Mouse (Mus musculus) liver, embryonic 16.5 days (tissue): ENCODE results near the gene Ccdc42. TPM values are rescaled to one million over a fixed set of nuclear protein-coding genes. Genes with fewer than 3 reads are reported as not detected.

Experiments used
- ATAC-seq: fragments of 200-750 bp; cut with Nextera tagmentation; 2 replicates; pipeline ENCODE4 v1.8.0; 2017; ENCODE audit warnings: low read depth, mild to moderate bottlenecking, moderate number of reproducible peaks, moderate library complexity
- H3K27ac ChIP-seq: fragments of 300-500 bp; sonication (generic); 2 replicates; pipeline ENCODE4 v1.5.1; 2014; ENCODE audit warnings: mild to moderate bottlenecking, low read length
- H3K27me3 ChIP-seq: fragments of 300-500 bp; sonication (generic); 2 replicates; pipeline ENCODE4 v1.6.1; 2014; ENCODE audit warnings: low read depth, low read length, mixed read lengths; ENCODE audit not compliant: control insufficient read depth, insufficient read depth
- H3K36me3 ChIP-seq: fragments of 300-500 bp; sonication (generic); 2 replicates; pipeline ENCODE4 v1.6.1; 2014; ENCODE audit warnings: mild to moderate bottlenecking; ENCODE audit not compliant: control insufficient read depth, insufficient read depth
- H3K4me1 ChIP-seq: fragments of 300-500 bp; sonication (generic); 2 replicates; pipeline ENCODE4 v1.6.1; 2014; ENCODE audit warnings: low read depth, low read length, mixed read lengths; ENCODE audit not compliant: control insufficient read depth
- H3K4me2 ChIP-seq: fragments of 300-500 bp; sonication (generic); 2 replicates; pipeline ENCODE4 v1.6.1; 2014; ENCODE audit warnings: low read depth, low read length, mixed read lengths
- H3K4me3 ChIP-seq: fragments of 300-500 bp; sonication (generic); 2 replicates; pipeline ENCODE4 v1.5.1; 2014; ENCODE audit warnings: low read depth, mild to moderate bottlenecking, low read length
- H3K9ac ChIP-seq: fragments of 300-500 bp; sonication (generic); 2 replicates; pipeline ENCODE4 v1.6.1; 2014; ENCODE audit warnings: low read depth, low read length
- H3K9me3 ChIP-seq: fragments of 300-500 bp; sonication (generic); replicated peaks from 2 replicates; pipeline ENCODE4 v1.6.1; 2016; ENCODE audit warnings: low read length; ENCODE audit not compliant: control insufficient read depth
- WGBS: fragments of 180-500 bp; shearing (Covaris S2); extraction: QIAGEN DNeasy Blood & Tissue Kit; methylation state at CpG from one replicate; pipeline ENCODE4 v1.1.7; 2014; ENCODE audit not compliant: insufficient replicate concordance; 5-methylcytosine and 5-hydroxymethylcytosine counted together
- polyA plus RNA-seq: library from polyadenylated mRNA; unstranded; fragments of >200 nt; fragmentation: Nextera tagmentation; extraction: Ambion mirVana; gene quantifications from 2 replicates; pipeline ENCODE4 v1.2.1, GENCODE M21; 2015

Ccdc42 gene
- not detected in 2 replicates for polyA plus RNA-seq

DNA sequence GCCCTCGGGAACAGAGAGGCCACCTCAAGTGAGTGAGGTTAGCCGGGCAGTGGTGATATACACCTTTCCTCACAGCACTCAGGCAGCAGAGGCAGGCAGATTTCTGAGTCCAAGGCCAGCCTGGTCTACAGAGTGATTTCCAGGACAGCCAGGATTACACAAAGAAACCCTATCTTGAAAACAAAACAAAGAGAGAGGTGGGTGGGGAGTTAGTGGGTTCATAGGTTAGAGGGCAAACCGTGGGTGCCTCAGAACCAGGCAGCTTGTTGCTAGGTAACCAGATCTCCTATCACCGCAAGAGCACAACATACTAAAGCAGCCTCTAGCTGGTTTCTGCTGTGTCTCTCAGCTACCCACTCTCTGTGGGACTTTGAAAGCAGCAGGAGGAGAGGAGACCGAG lies at the start of gene Ccdc42:
Gene Ccdc42 (plus strand): TSS at position 301 of the 400 bp plus-strand sequence.
- 55% methylated on average over 5 of the region's 5 CpGs for WGBS
- Histone ChIP-seq H3K27me3 (no peaks in the 10 kb centered on the region; the same call in 1 of the 2 replicates), H3K9me3 (no peaks in the 10 kb centered on the region), H3K9ac (no peak within 1 kb of the TSS), H3K4me3 (no peak within 1 kb of the TSS), H3K27ac (no peak within 1 kb of the TSS), H3K36me3 (no peaks in the 10 kb centered on the region), H3K4me2 (no peak within 1 kb of the TSS), H3K4me1 (no peaks in the 10 kb centered on the region)
- ATAC-seq = no peak

DNA sequence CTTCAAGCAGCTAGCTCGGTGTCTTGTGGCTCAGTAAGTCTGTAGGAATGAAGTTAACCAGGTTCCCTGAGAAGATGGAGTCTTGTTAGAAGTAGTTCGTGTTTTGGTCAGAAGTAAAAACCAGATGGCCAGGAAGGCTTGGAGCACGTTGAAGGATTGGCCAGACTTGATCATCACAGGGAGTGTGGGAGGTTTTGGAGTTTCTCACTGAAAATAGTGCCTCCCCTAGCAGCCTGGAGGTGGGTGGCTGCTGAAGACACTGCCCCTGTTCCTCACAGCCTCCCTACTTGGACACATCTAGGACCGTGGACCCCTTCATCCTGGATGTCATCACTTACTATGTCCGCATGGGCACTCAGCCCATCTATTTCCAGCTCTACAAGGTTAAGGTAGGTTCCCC lies 47.2 kb upstream of the Ccdc42 start:
- H3K4me2 ChIP-seq = no peak overlapping the region
- no peak overlapping the region for H3K9ac ChIP-seq
- H3K4me1 ChIP-seq = no peaks in the 10 kb centered on the region; the same call in 1 of the 2 replicates
- WGBS = 56% methylated on average over 5 of the region's 5 CpGs
- H3K9me3 ChIP-seq = no peaks in the 10 kb centered on the region
- H3K27me3 ChIP-seq = no peaks in the 10 kb centered on the region
- no peak overlapping the region for H3K27ac ChIP-seq
- no peaks in the 10 kb centered on the region for H3K36me3 ChIP-seq
- ATAC-seq = no peak
- H3K4me3 ChIP-seq = no peak overlapping the region

- Histone ChIP-seq H3K27ac (no peak overlapping the region), H3K27me3 (no peaks in the 10 kb centered on the region), H3K9me3 (no peaks in the 10 kb centered on the region), H3K4me3 (no peak overlapping the region), H3K9ac (no peak overlapping the region), H3K4me2 (no peak overlapping the region), H3K4me1 (no peaks in the 10 kb centered on the region; the same call in 1 of the 2 replicates), H3K36me3 (no peaks in the 10 kb centered on the region)
- WGBS = 28% methylated on average over 8 of the region's 8 CpGs
- ATAC-seq = no peak
Measured at GRCm38 (mm10) chr11:68544554-68544953, 42.3 kb upstream of the Ccdc42 start.

- no peak overlapping the region for H3K27ac ChIP-seq
- H3K36me3 ChIP-seq = no peaks in the 10 kb centered on the region
- no peaks in the 10 kb centered on the region for H3K9me3 ChIP-seq
- 44% methylated on average over 7 of the region's 7 CpGs for WGBS
- no peak overlapping the region for H3K4me3 ChIP-seq
- ATAC-seq = no peak
- no peaks in the 10 kb centered on the region; the same call in 1 of the 2 replicates for H3K4me1 ChIP-seq
- no peak overlapping the region for H3K9ac ChIP-seq
- no peak overlapping the region for H3K4me2 ChIP-seq
- no peaks in the 10 kb centered on the region for H3K27me3 ChIP-seq
Measured at GRCm38 (mm10) chr11:68545172-68545571, 41.6 kb upstream of the Ccdc42 start.

GRCm38 (mm10) chr11:68545682-68546222 lies 41.1 kb upstream of the Ccdc42 start:
- WGBS = 63% methylated on average over 8 of the region's 8 CpGs

DNA sequence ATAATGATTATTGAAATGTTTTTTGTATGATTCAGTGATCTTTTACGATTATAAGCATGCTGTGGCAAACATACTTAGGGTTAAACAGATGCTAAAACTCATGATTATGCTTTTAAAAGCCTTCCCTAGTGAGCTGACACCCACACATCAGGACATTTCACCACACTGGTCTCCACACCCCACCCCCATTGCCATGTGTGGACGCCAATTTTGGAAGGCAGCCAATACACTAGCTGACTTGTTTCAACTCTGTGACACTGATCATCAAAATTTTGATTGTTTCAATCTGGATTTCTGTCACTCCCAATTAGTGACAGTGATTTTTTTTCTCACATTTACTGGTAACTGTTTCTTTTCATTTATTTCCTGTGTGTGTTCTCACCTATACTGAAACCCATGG lies 39.3 kb upstream of the Ccdc42 start:
- no peak for ATAC-seq
- Histone ChIP-seq H3K4me1 (no peaks in the 10 kb centered on the region), H3K27ac (no peak overlapping the region), H3K36me3 (no peaks in the 10 kb centered on the region), H3K9me3 (no peaks in the 10 kb centered on the region), H3K4me2 (no peak overlapping the region), H3K9ac (no peak overlapping the region), H3K4me3 (no peak overlapping the region), H3K27me3 (no peaks in the 10 kb centered on the region)
- WGBS = 37% methylated on average over 2 of the region's 2 CpGs

More at GRCm38 (mm10) chr11:68545682-68546222, 41.1 kb upstream of the Ccdc42 start:
- H3K4me2 ChIP-seq = no peak overlapping the region
- no peaks in the 10 kb centered on the region for H3K9me3 ChIP-seq
- H3K9ac ChIP-seq = no peak overlapping the region
- ATAC-seq = no peak
- H3K4me3 ChIP-seq = no peak overlapping the region
- no peaks in the 10 kb centered on the region for H3K36me3 ChIP-seq
- H3K4me1 ChIP-seq = no peaks in the 10 kb centered on the region; the same call in 1 of the 2 replicates
- H3K27me3 ChIP-seq = no peaks in the 10 kb centered on the region
- no peak overlapping the region for H3K27ac ChIP-seq

GRCm38 (mm10) chr11:68549597-68549996 lies 37.2 kb upstream of the Ccdc42 start:
- Histone ChIP-seq H3K9me3 (no peaks in the 10 kb centered on the region), H3K4me2 (no peak overlapping the region), H3K36me3 (no peaks in the 10 kb centered on the region), H3K4me1 (no peaks in the 10 kb centered on the region), H3K9ac (no peak overlapping the region), H3K27ac (no peak overlapping the region), H3K4me3 (no peak overlapping the region), H3K27me3 (no peaks in the 10 kb centered on the region)
- no peak for ATAC-seq
- WGBS = 38% methylated on average over 3 of the region's 3 CpGs

GRCm38 (mm10) chr11:68550358-68550757 lies 36.5 kb upstream of the Ccdc42 start:
- H3K4me3 ChIP-seq = no peak overlapping the region
- H3K4me2 ChIP-seq = no peak overlapping the region
- no peaks in the 10 kb centered on the region for H3K9me3 ChIP-seq
- no peaks in the 10 kb centered on the region for H3K36me3 ChIP-seq
- H3K9ac ChIP-seq = no peak overlapping the region
- WGBS = 52% methylated on average over 4 of the region's 4 CpGs
- no peak overlapping the region for H3K27ac ChIP-seq
- H3K27me3 ChIP-seq = no peaks in the 10 kb centered on the region
- H3K4me1 ChIP-seq = no peaks in the 10 kb centered on the region
- no peak for ATAC-seq

DNA sequence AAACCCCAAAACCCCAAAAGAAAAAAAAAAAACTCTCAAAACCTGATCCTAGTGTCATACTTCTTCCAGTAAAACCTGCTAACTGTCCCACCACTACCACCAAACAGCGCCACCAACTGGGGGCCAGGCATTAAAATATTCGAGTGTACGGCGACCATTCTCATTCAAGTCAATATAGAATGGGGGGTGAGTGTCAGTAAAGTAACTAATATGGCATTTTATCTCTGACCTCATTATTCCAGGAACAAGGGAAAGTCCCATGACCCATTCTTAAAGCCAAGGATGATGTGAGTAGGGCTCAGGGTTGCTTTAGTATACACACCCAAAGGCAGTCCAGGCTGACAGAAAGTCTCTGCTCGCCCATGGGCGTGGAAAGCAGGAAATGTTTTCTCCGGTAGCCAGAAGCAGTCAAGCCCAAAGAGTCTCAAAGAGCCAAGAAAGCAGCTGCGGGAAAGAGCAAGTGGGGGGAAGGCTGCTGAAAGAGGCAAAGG lies 32.8 kb upstream of the Ccdc42 start:
- Histone ChIP-seq H3K4me1 (no peaks in the 10 kb centered on the region), H3K9me3 (no peaks in the 10 kb centered on the region), H3K4me2 (no peak overlapping the region), H3K27me3 (peaks cover 4% of the 10 kb centered on the region; the same call in 1 of the 2 replicates), H3K9ac (no peak overlapping the region), H3K4me3 (no peak overlapping the region), H3K36me3 (no peaks in the 10 kb centered on the region), H3K27ac (no peak overlapping the region)
- ATAC-seq = no peak
- WGBS = 24% methylated on average over 8 of the region's 8 CpGs
